Mouse (Mus musculus) stomach, embryonic 14.5 days (tissue): ENCODE data around the gene Eif4enif1. TPM values are rescaled to one million over a fixed set of nuclear protein-coding genes. Genes with fewer than 3 reads are reported as not detected.
A peak's percentile ranks its signal among the peaks of the same experiment; 100 is the strongest.

Source experiments
- ATAC-seq: fragments of 200-750 bp; cut with Nextera tagmentation; 2 replicates; pipeline ENCODE4 v1.8.0; 2017; ENCODE audit warnings: low read depth, moderate TSS enrichment; ENCODE audit not compliant: insufficient number of reproducible peaks, insufficient read depth, low FRiP score
- H3K27ac ChIP-seq: fragments of 300-500 bp; sonication (generic); 2 replicates; pipeline ENCODE4 v1.5.1; 2014; ENCODE audit warnings: mild to moderate bottlenecking, low read length, moderate library complexity, mixed read lengths
- H3K27me3 ChIP-seq: fragments of 300-500 bp; sonication (generic); 2 replicates; pipeline ENCODE4 v1.6.1; 2014; ENCODE audit warnings: low read length, control low read depth, mixed read lengths; ENCODE audit not compliant: control insufficient read depth, insufficient read depth
- H3K36me3 ChIP-seq: fragments of 300-500 bp; sonication (generic); 2 replicates; pipeline ENCODE4 v1.6.1; 2014; ENCODE audit warnings: mild to moderate bottlenecking, control low read depth, low read length, moderate library complexity, mixed read lengths; ENCODE audit not compliant: control insufficient read depth, insufficient read depth
- H3K4me1 ChIP-seq: fragments of 300-500 bp; sonication (generic); 2 replicates; pipeline ENCODE4 v1.6.1; 2014; ENCODE audit warnings: low read length, control low read depth, mixed read lengths; ENCODE audit not compliant: control insufficient read depth, insufficient read depth
- H3K4me2 ChIP-seq: fragments of 300-500 bp; sonication (generic); replicated peaks from 2 replicates; pipeline ENCODE4 v1.6.1; 2014; ENCODE audit warnings: low read depth, low read length, control low read depth
- H3K4me3 ChIP-seq: fragments of 300-500 bp; sonication (generic); 2 replicates; pipeline ENCODE4 v1.5.1; 2014; ENCODE audit warnings: low read depth, low read length, control low read depth
- H3K9ac ChIP-seq: fragments of 300-500 bp; sonication (generic); replicated peaks from 2 replicates; pipeline ENCODE4 v1.6.1; 2014; ENCODE audit warnings: low read depth, mild to moderate bottlenecking, control low read depth, low read length, moderate library complexity, mixed read lengths
- H3K9me3 ChIP-seq: fragments of 300-500 bp; sonication (generic); 2 replicates; pipeline ENCODE4 v1.6.1; 2016; ENCODE audit warnings: low read depth, low read length, control low read depth; ENCODE audit not compliant: control insufficient read depth
- WGBS: fragments of 180-500 bp; shearing (Covaris S2); extraction: QIAGEN DNeasy Blood & Tissue Kit; methylation state at CpG from one replicate; pipeline ENCODE4 v1.1.7; 2014; 5-methylcytosine and 5-hydroxymethylcytosine counted together
- polyA plus RNA-seq: library from polyadenylated mRNA; unstranded; fragments of >200 nt; fragmentation: Nextera tagmentation; extraction: Ambion mirVana; gene quantifications from 2 replicates; pipeline ENCODE4 v1.2.1, GENCODE M21; 2014

Gene Eif4enif1
- polyA plus RNA-seq, 1 experiment from 2014 or later: 62.7 TPM

DNA sequence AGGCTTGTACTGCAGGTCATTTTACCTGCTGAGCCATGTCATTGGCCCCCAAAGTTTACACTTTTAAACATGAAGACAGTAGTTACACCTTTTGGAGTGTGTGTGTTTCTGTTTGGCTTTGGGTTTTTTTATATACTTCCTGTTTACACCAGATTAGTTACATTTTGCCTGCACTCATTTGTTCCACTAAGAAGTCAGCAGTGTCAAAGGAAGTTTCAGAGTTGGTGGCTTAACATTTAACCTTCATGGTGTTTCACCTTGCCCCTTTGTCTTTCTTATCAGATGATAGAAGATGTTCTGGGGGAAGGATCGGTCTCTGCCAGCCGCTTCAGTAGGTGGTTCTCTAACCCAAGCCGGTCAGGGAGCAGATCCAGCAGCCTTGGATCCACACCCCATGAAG, 24.9 kb downstream of the Eif4enif1 start:
- H3K4me3 ChIP-seq: no peak overlapping the region
- no peak overlapping the region for H3K4me2 ChIP-seq
- H3K36me3 ChIP-seq: peaks cover 69% of the 10 kb centered on the region
- no peak for ATAC-seq
- H3K9ac ChIP-seq: no peak overlapping the region
- 95% methylated on average over 3 of the region's 3 CpGs for WGBS
- no peak overlapping the region for H3K27ac ChIP-seq
- H3K9me3 ChIP-seq: no peaks in the 10 kb centered on the region
- no peaks in the 10 kb centered on the region for H3K4me1 ChIP-seq
- no peaks in the 10 kb centered on the region for H3K27me3 ChIP-seq

DNA sequence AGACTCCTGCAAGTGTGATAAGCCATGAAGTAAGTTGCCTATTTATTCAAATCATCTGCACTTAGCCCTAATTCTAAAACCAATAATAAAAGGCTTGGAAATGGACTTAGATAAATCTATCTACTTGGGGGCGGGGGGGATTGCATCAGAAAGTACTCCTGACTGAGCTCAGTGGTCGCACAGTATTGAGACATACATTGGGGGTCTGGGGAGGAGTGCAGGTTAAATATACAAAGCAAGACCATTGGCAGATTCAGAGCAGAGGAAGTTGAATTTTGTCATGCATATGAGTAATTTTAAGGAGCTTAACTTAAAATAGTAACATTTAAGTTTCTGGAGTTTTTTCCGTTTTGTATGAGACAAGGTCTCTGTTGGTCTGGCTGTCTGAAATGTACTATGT, 30.1 kb downstream of the Eif4enif1 start:
- Histone ChIP-seq H3K4me1 (no peaks in the 10 kb centered on the region), H3K36me3 (peaks cover 70% of the 10 kb centered on the region), H3K9ac (no peak overlapping the region), H3K9me3 (no peaks in the 10 kb centered on the region), H3K27ac (no peak overlapping the region), H3K27me3 (no peaks in the 10 kb centered on the region), H3K4me3 (no peak overlapping the region), H3K4me2 (no peak overlapping the region)
- WGBS: 82% methylated on average over 3 of the region's 3 CpGs
- ATAC-seq: no peak

DNA sequence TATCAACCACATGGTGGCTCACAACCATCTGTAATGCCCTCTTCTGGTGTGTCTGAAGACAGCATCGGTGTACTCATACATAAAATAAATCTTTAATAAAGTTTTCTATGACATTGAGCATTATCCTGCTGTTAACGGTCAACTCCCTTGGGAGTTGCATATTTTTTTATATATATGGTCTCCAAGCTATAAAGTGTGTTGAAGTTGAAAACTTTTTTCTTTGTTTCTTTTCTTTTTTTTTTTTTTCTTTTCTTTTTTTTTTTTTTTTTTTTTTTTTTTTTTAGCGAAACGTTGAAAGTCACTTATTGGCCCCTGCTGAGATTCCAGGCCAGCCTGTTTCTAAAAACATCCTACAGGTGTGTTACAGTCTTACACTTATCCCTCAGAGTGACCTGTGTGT, 31.5 kb downstream of the Eif4enif1 start:
- Histone ChIP-seq H3K4me1 (no peaks in the 10 kb centered on the region), H3K4me3 (no peak overlapping the region), H3K9me3 (no peaks in the 10 kb centered on the region), H3K4me2 (no peak overlapping the region), H3K9ac (no peak overlapping the region), H3K36me3 (peaks cover 74% of the 10 kb centered on the region), H3K27ac (no peak overlapping the region), H3K27me3 (no peaks in the 10 kb centered on the region)
- 92% methylated on average over 4 of the region's 4 CpGs for WGBS
- no peak for ATAC-seq

DNA sequence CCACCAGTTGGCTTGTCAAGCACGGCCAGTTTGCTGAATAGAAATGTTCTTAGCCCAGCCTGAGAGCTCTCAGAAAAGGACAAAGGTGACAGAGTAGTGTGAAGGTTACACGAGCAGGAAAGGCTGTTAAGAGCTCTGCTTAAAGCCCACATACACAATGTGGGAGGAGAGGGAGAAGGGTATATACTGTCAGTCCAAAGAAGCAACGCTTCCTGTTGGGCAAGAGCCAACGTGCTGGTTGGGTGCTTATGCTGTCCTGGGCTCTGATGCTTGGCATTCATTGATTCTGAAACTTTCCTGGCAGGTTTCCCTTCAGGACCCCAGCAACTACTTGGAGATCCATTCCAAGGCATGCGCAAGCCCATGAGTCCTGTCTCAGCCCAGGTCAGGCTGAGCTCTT, 33.1 kb downstream of the Eif4enif1 start:
- H3K36me3 ChIP-seq: peaks cover 67% of the 10 kb centered on the region
- no peak overlapping the region for H3K9ac ChIP-seq
- WGBS: 91% methylated on average over 5 of the region's 5 CpGs
- H3K9me3 ChIP-seq: no peaks in the 10 kb centered on the region
- no peak overlapping the region for H3K4me3 ChIP-seq
- no peak overlapping the region for H3K27ac ChIP-seq
- no peak overlapping the region for H3K4me2 ChIP-seq
- H3K27me3 ChIP-seq: no peaks in the 10 kb centered on the region
- ATAC-seq: no peak
- H3K4me1 ChIP-seq: no peaks in the 10 kb centered on the region

DNA sequence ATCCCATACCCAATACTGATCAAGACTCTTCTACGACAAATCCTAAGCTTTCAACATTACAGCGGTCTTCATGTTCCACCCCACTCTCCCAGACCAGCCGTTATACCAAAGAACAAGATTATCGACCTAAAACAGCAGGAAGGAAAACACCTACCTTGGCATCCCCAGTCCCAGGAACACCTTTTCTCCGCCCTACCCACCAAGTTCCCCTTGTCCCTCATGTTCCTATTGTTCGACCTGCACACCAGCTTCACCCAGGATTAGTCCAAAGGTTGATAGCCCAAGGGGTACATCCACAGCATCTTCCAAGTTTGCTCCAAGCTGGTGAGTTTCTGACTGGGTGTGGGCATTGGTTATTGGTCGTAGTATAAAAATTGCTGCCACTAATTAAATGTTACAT, 40.2 kb downstream of the Eif4enif1 start:
- Histone ChIP-seq H3K4me1 (no peaks in the 10 kb centered on the region), H3K9ac (no peak overlapping the region), H3K27ac (no peak overlapping the region), H3K27me3 (no peaks in the 10 kb centered on the region), H3K4me2 (no peak overlapping the region), H3K9me3 (no peaks in the 10 kb centered on the region), H3K4me3 (no peak overlapping the region), H3K36me3 (peaks cover 77% of the 10 kb centered on the region)
- ATAC-seq: no peak
- WGBS: 93% methylated on average over 7 of the region's 7 CpGs

DNA sequence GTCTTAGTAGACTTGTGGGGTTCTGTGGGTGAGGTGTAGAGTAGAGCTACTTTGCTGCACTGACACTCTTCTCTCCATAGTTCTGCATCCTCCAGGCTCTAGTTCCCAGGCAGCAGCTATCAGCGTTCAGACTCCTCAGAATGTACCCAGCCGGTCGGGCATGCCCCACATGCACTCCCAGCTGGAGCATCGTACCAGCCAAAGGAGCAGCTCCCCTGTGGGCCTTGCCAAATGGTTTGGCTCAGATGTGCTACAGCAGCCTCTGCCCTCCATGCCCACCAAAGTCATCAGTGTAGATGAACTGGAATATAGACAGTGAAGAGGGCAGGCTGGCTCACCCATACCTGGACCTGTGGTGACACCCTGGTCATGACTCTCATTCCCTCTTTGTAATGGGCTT, 41.6 kb downstream of the Eif4enif1 start:
- H3K4me3 ChIP-seq: no peak overlapping the region
- WGBS: 82% methylated on average over 4 of the region's 4 CpGs
- no peaks in the 10 kb centered on the region for H3K27me3 ChIP-seq
- no peaks in the 10 kb centered on the region for H3K9me3 ChIP-seq
- H3K9ac ChIP-seq: no peak overlapping the region
- H3K36me3 ChIP-seq: peaks cover 76% of the 10 kb centered on the region
- ATAC-seq: no peak
- no peaks in the 10 kb centered on the region for H3K4me1 ChIP-seq
- no peak overlapping the region for H3K27ac ChIP-seq
- H3K4me2 ChIP-seq: no peak overlapping the region

DNA sequence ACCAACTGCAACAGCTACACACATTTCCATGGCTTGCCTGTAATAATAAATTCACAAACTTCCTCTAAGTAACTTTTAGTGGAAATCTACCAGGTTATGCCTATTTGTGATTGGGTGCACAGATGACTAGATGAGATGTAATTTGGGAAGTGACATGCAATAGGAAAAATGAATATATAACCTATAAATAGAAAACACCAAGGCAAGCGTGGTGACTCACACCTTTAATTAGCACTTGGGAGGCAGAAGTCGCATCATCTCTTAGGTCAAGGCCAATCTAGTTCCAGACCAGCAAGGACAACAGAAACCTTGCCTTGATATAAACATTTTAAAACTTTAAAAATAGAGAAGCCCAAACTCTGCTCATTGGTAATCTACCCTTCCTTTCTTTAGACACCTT, 45.2 kb downstream of the Eif4enif1 start:
- H3K9ac ChIP-seq: no peak overlapping the region
- 97% methylated on average over 2 of the region's 2 CpGs for WGBS
- ATAC-seq: no peak
- no peaks in the 10 kb centered on the region for H3K9me3 ChIP-seq
- H3K4me2 ChIP-seq: no peak overlapping the region
- peaks cover 85% of the 10 kb centered on the region for H3K36me3 ChIP-seq
- no peak overlapping the region for H3K4me3 ChIP-seq
- H3K27me3 ChIP-seq: no peaks in the 10 kb centered on the region
- no peak overlapping the region for H3K27ac ChIP-seq
- no peaks in the 10 kb centered on the region for H3K4me1 ChIP-seq

DNA sequence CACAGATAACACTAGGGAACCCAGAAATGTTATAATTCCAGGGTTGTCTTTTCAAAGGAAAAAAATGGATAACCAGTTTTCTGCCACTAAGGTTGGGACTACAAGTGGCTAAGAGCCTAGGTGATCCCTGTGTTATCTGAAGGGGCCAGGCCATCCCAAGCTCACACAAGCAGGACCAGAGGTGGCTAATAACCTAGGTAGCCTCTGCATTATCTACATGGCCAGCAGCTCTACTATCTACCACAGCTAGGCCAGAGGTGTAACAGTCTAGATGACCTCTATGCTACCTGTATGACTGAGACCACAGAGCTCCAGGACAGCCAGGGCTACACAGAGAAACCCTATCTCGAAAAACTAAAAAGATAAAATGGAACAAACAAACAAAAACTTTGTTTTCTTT, 57.3 kb downstream of the Eif4enif1 start:
- H3K27ac ChIP-seq: no peak overlapping the region
- ATAC-seq: no peak
- H3K27me3 ChIP-seq: no peaks in the 10 kb centered on the region
- H3K9ac ChIP-seq: no peak overlapping the region
- no peak overlapping the region for H3K4me2 ChIP-seq
- WGBS: 97% methylated on average over 1 of the region's 1 CpGs
- H3K36me3 ChIP-seq: peaks cover 64% of the 10 kb centered on the region
- no peaks in the 10 kb centered on the region for H3K9me3 ChIP-seq
- H3K4me1 ChIP-seq: 0 out of 2 replicates have a peak, but pooled peaks cover under 1% of the 10 kb centered on the region
- H3K4me3 ChIP-seq: no peak overlapping the region

DNA sequence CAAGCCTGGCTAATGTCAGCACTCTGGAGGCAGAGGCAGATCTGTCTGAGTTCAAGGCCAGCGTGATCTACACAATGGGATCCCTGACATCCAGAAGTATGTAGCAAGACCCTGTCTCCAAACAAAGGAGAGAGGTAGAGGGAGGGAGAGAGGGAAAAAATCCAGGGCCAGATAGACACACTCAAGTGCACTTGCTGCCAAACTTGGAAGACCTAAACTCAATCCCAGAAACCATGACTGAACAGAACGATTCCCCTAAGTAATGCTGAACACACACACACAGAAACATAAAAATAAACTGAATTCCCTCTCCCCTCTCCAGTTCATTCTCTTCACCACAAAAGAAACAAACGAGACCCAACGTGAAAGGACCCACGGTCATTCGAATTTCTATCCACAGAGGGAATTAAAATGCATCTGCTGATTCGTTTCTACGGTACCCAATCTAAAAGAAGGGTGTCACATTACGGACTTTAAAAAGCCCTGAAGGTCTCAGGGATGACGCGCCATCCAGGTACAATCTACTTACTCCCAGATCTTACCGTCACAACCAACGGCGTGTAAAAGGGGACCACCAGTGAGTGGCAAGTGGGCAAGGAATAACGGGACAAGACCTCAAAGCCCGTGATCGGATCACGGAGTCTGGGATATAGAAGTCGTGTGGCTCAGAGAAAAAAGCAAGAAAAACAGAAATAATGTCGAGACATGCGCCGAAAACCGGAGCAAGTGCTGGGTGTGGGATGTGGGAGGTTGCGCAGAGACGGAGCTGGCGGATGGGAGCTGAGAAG, 63.3 kb downstream of the Eif4enif1 start:
- H3K4me1 ChIP-seq: peaks cover 10% of the 10 kb centered on the region
- H3K4me3 ChIP-seq: peak overlapping the region; percentile 99
- H3K4me2 ChIP-seq: peak overlapping the region; percentile 74
- H3K27me3 ChIP-seq: no peaks in the 10 kb centered on the region
- WGBS: under 1% methylated on average over 26 of the region's 26 CpGs
- H3K36me3 ChIP-seq: peaks cover 30% of the 10 kb centered on the region
- peak overlapping the region; percentile 95 for H3K27ac ChIP-seq
- ATAC-seq: no peak
- H3K9me3 ChIP-seq: no peaks in the 10 kb centered on the region
- peak overlapping the region; percentile 98 for H3K9ac ChIP-seq
